Mouse (Mus musculus) stomach, embryonic 14.5 days (tissue): ENCODE results near the gene Ssx2ip. TPM values are rescaled to one million over a fixed set of nuclear protein-coding genes. Genes with fewer than 3 reads are reported as not detected.
A peak's percentile ranks its signal among the peaks of the same experiment; 100 is the strongest.

ENCODE experiments used
- ATAC-seq: fragments of 200-750 bp; cut with Nextera tagmentation; 2 replicates; pipeline ENCODE4 v1.8.0; 2017; ENCODE audit warnings: low read depth, moderate TSS enrichment; ENCODE audit not compliant: insufficient number of reproducible peaks, insufficient read depth, low FRiP score
- H3K27ac ChIP-seq: fragments of 300-500 bp; sonication (generic); 2 replicates; pipeline ENCODE4 v1.5.1; 2014; ENCODE audit warnings: mild to moderate bottlenecking, low read length, moderate library complexity, mixed read lengths
- H3K27me3 ChIP-seq: fragments of 300-500 bp; sonication (generic); 2 replicates; pipeline ENCODE4 v1.6.1; 2014; ENCODE audit warnings: low read length, control low read depth, mixed read lengths; ENCODE audit not compliant: control insufficient read depth, insufficient read depth
- H3K36me3 ChIP-seq: fragments of 300-500 bp; sonication (generic); 2 replicates; pipeline ENCODE4 v1.6.1; 2014; ENCODE audit warnings: mild to moderate bottlenecking, control low read depth, low read length, moderate library complexity, mixed read lengths; ENCODE audit not compliant: control insufficient read depth, insufficient read depth
- H3K4me1 ChIP-seq: fragments of 300-500 bp; sonication (generic); 2 replicates; pipeline ENCODE4 v1.6.1; 2014; ENCODE audit warnings: low read length, control low read depth, mixed read lengths; ENCODE audit not compliant: control insufficient read depth, insufficient read depth
- H3K4me2 ChIP-seq: fragments of 300-500 bp; sonication (generic); replicated peaks from 2 replicates; pipeline ENCODE4 v1.6.1; 2014; ENCODE audit warnings: low read depth, low read length, control low read depth
- H3K4me3 ChIP-seq: fragments of 300-500 bp; sonication (generic); 2 replicates; pipeline ENCODE4 v1.5.1; 2014; ENCODE audit warnings: low read depth, low read length, control low read depth
- H3K9ac ChIP-seq: fragments of 300-500 bp; sonication (generic); replicated peaks from 2 replicates; pipeline ENCODE4 v1.6.1; 2014; ENCODE audit warnings: low read depth, mild to moderate bottlenecking, control low read depth, low read length, moderate library complexity, mixed read lengths
- H3K9me3 ChIP-seq: fragments of 300-500 bp; sonication (generic); 2 replicates; pipeline ENCODE4 v1.6.1; 2016; ENCODE audit warnings: low read depth, low read length, control low read depth; ENCODE audit not compliant: control insufficient read depth
- WGBS: fragments of 180-500 bp; shearing (Covaris S2); extraction: QIAGEN DNeasy Blood & Tissue Kit; methylation state at CpG from one replicate; pipeline ENCODE4 v1.1.7; 2014; 5-methylcytosine and 5-hydroxymethylcytosine counted together
- polyA plus RNA-seq: library from polyadenylated mRNA; unstranded; fragments of >200 nt; fragmentation: Nextera tagmentation; extraction: Ambion mirVana; gene quantifications from 2 replicates; pipeline ENCODE4 v1.2.1, GENCODE M21; 2014

Ssx2ip gene
- polyA plus RNA-seq = 24.0 and 28.2 TPM in 2 replicates

GRCm38 (mm10) chr3:146404311-146405201, at the start of gene Ssx2ip:
Gene Ssx2ip (plus strand): TSS chr3:146404642.
- H3K27ac ChIP-seq = peak within 1 kb of the TSS; percentile 77; the same call in 1 of the 2 replicates
- H3K4me2 ChIP-seq = peak within 1 kb of the TSS; percentile 73
- no peaks in the 10 kb centered on the region for H3K27me3 ChIP-seq
- peak within 1 kb of the TSS; percentile 77 for H3K9ac ChIP-seq
- H3K36me3 ChIP-seq = no peaks in the 10 kb centered on the region
- peak; percentile 97 for ATAC-seq
- under 1% methylated on average over 65 of the region's 100 CpGs for WGBS
- peak within 1 kb of the TSS; percentile 86 for H3K4me3 ChIP-seq
- no peaks in the 10 kb centered on the region for H3K9me3 ChIP-seq
- peaks cover 14% of the 10 kb centered on the region for H3K4me1 ChIP-seq

- Histone ChIP-seq H3K9ac (no peak overlapping the region), H3K36me3 (no peaks in the 10 kb centered on the region), H3K4me1 (no peaks in the 10 kb centered on the region), H3K27me3 (no peaks in the 10 kb centered on the region), H3K9me3 (no peaks in the 10 kb centered on the region), H3K4me2 (no peak overlapping the region), H3K27ac (no peak overlapping the region), H3K4me3 (no peak overlapping the region)
- no peak for ATAC-seq
- WGBS = 75% methylated on average over 3 of the region's 3 CpGs
These were observed 49.3 kb upstream of the Ssx2ip start for GRCm38 (mm10) chr3:146355146-146355545.

- no peak overlapping the region for H3K9ac ChIP-seq
- H3K4me3 ChIP-seq = no peak overlapping the region
- no peaks in the 10 kb centered on the region for H3K4me1 ChIP-seq
- ATAC-seq = no peak
- H3K36me3 ChIP-seq = no peaks in the 10 kb centered on the region
- no peak overlapping the region for H3K4me2 ChIP-seq
- no peak overlapping the region for H3K27ac ChIP-seq
- no peaks in the 10 kb centered on the region for H3K27me3 ChIP-seq
- 89% methylated on average over 9 of the region's 9 CpGs for WGBS
- no peaks in the 10 kb centered on the region for H3K9me3 ChIP-seq
These were observed 39.0 kb upstream of the Ssx2ip start for GRCm38 (mm10) chr3:146365471-146365870.

GRCm38 (mm10) chr3:146367058-146367457, 37.4 kb upstream of the Ssx2ip start:
- H3K27ac ChIP-seq = no peak overlapping the region
- H3K4me2 ChIP-seq = no peak overlapping the region
- H3K36me3 ChIP-seq = no peaks in the 10 kb centered on the region
- H3K4me1 ChIP-seq = no peaks in the 10 kb centered on the region
- H3K4me3 ChIP-seq = no peak overlapping the region
- no peaks in the 10 kb centered on the region for H3K27me3 ChIP-seq
- no peak for ATAC-seq
- no peaks in the 10 kb centered on the region for H3K9me3 ChIP-seq
- H3K9ac ChIP-seq = no peak overlapping the region
- WGBS = 93% methylated on average over 2 of the region's 2 CpGs

- H3K4me3 ChIP-seq = no peak overlapping the region
- H3K27me3 ChIP-seq = no peaks in the 10 kb centered on the region
- ATAC-seq = no peak
- 88% methylated on average over 7 of the region's 7 CpGs for WGBS
- no peaks in the 10 kb centered on the region for H3K36me3 ChIP-seq
- no peaks in the 10 kb centered on the region for H3K4me1 ChIP-seq
- H3K4me2 ChIP-seq = no peak overlapping the region
- H3K9ac ChIP-seq = no peak overlapping the region
- H3K9me3 ChIP-seq = no peaks in the 10 kb centered on the region
- H3K27ac ChIP-seq = no peak overlapping the region
These were observed 33.8 kb upstream of the Ssx2ip start for GRCm38 (mm10) chr3:146370553-146371095.

GRCm38 (mm10) chr3:146371201-146371600, 33.2 kb upstream of the Ssx2ip start:
- no peaks in the 10 kb centered on the region for H3K36me3 ChIP-seq
- no peaks in the 10 kb centered on the region for H3K4me1 ChIP-seq
- no peak overlapping the region for H3K27ac ChIP-seq
- H3K4me3 ChIP-seq = no peak overlapping the region
- no peak overlapping the region for H3K9ac ChIP-seq
- 78% methylated on average over 5 of the region's 5 CpGs for WGBS
- H3K27me3 ChIP-seq = no peaks in the 10 kb centered on the region
- H3K4me2 ChIP-seq = no peak overlapping the region
- no peaks in the 10 kb centered on the region for H3K9me3 ChIP-seq
- no peak for ATAC-seq

GRCm38 (mm10) chr3:146374596-146375175, 29.8 kb upstream of the Ssx2ip start:
- Histone ChIP-seq H3K27me3 (no peaks in the 10 kb centered on the region), H3K4me2 (no peak overlapping the region)
- WGBS = 85% methylated on average over 3 of the region's 3 CpGs

GRCm38 (mm10) chr3:146375224-146375657, 29.2 kb upstream of the Ssx2ip start:
- ATAC-seq = no peak
- Histone ChIP-seq H3K36me3 (no peaks in the 10 kb centered on the region), H3K4me1 (no peaks in the 10 kb centered on the region), H3K27me3 (no peaks in the 10 kb centered on the region), H3K4me2 (no peak overlapping the region), H3K27ac (no peak overlapping the region), H3K9me3 (no peaks in the 10 kb centered on the region), H3K4me3 (no peak overlapping the region), H3K9ac (no peak overlapping the region)
- 49% methylated on average over 4 of the region's 4 CpGs for WGBS

More at GRCm38 (mm10) chr3:146374596-146375175, 29.8 kb upstream of the Ssx2ip start:
- H3K9ac ChIP-seq = no peak overlapping the region
- no peaks in the 10 kb centered on the region for H3K4me1 ChIP-seq
- no peak overlapping the region for H3K4me3 ChIP-seq
- H3K27ac ChIP-seq = no peak overlapping the region
- no peak for ATAC-seq
- no peaks in the 10 kb centered on the region for H3K36me3 ChIP-seq
- H3K9me3 ChIP-seq = no peaks in the 10 kb centered on the region
